Mouse (Mus musculus) spleen, adult 12 weeks (tissue): Measurements from ENCODE around the gene Gm49380.
A peak's percentile ranks its signal among the peaks of the same experiment; 100 is the strongest.

Experiments used
- DNase-seq: peaks from one replicate; pipeline ENCODE4 v3.0.0; 2022; ENCODE audit warnings: low spot score

The Gm49380 gene

GRCm38 (mm10) chr9:44113105-44113789 lies at the start of gene Gm49380, which contains the start of gene Rnf26:
Gene Gm49380, minus strand, starts transcription at chr9:44113500.
Gene Rnf26, minus strand, starts transcription at chr9:44113517.
- peak; percentile 90 for DNase-seq

- no peak for DNase-seq
Measured at GRCm38 (mm10) chr9:44159886-44160285, 46.6 kb upstream of the Gm49380 start.

GRCm38 (mm10) chr9:44147290-44147689 lies 34.0 kb upstream of the Gm49380 start:
- DNase-seq, result no peak

GRCm38 (mm10) chr9:44144718-44145060 lies 31.4 kb upstream of the Gm49380 start:
- DNase-seq, result no peak

GRCm38 (mm10) chr9:44144023-44144717 lies 30.9 kb upstream of the Gm49380 start:
- DNase-seq, result no peak

- no peak for DNase-seq
Measured at GRCm38 (mm10) chr9:44143421-44143820, 30.1 kb upstream of the Gm49380 start.

GRCm38 (mm10) chr9:44141951-44142350 lies 28.7 kb upstream of the Gm49380 start:
- no peak for DNase-seq

- no peak for DNase-seq
Measured at GRCm38 (mm10) chr9:44137846-44138245, 24.5 kb upstream of the Gm49380 start.

- no peak for DNase-seq
Measured at GRCm38 (mm10) chr9:44135731-44136411, 22.6 kb upstream of the Gm49380 start.

GRCm38 (mm10) chr9:44134851-44135730 lies 21.8 kb upstream of the Gm49380 start:
- no peak for DNase-seq

GRCm38 (mm10) chr9:44134101-44134850 lies 21.0 kb upstream of the Gm49380 start, which contains the start of gene Mcam:
Gene Mcam, plus strand, starts transcription at chr9:44134469.
- DNase-seq, result no peak

- DNase-seq, result no peak
Measured at GRCm38 (mm10) chr9:44133287-44133686, 20.0 kb upstream of the Gm49380 start.

GRCm38 (mm10) chr9:44132200-44132599 lies 18.9 kb upstream of the Gm49380 start:
- no peak for DNase-seq

- DNase-seq, result no peak
Measured at GRCm38 (mm10) chr9:44131276-44131590, 17.9 kb upstream of the Gm49380 start.

GRCm38 (mm10) chr9:44130581-44131275 lies 17.4 kb upstream of the Gm49380 start:
- DNase-seq, result no peak

GRCm38 (mm10) chr9:44130034-44130433 lies 16.7 kb upstream of the Gm49380 start:
- peak; percentile 33 for DNase-seq

- DNase-seq, result no peak
Measured at GRCm38 (mm10) chr9:44129633-44130032, 16.3 kb upstream of the Gm49380 start.

GRCm38 (mm10) chr9:44127351-44127801 lies 14.1 kb upstream of the Gm49380 start:
- DNase-seq, result no peak

GRCm38 (mm10) chr9:44126746-44127145 lies 13.4 kb upstream of the Gm49380 start:
- DNase-seq, result no peak

GRCm38 (mm10) chr9:44125546-44126428 lies 12.5 kb upstream of the Gm49380 start:
- no peak for DNase-seq
